Mouse (Mus musculus) myocyte (in vitro differentiated cells): ENCODE data around the gene Slc23a2. TPM values are rescaled to one million over a fixed set of nuclear protein-coding genes. Genes with fewer than 3 reads are reported as not detected.
A peak's percentile ranks its signal among the peaks of the same experiment; 100 is the strongest.

Source experiments
- H3K27me3 ChIP-seq: one replicate; pipeline ENCODE4 v1.6.1; 2011; ENCODE audit not compliant: control insufficient read depth, insufficient read depth, insufficient read length
- H3K36me3 ChIP-seq: one replicate; pipeline ENCODE4 v1.6.1; 2011; ENCODE audit not compliant: control insufficient read depth, insufficient read depth
- H3K4me2 ChIP-seq: one replicate; pipeline ENCODE4 v1.6.1; 2011; ENCODE audit warnings: low read depth, control low read depth
- H3K4me3 ChIP-seq: one replicate; pipeline ENCODE4 v1.5.1; 2011; ENCODE audit warnings: mild to moderate bottlenecking, control low read depth, moderate library complexity
- H3K79me2 ChIP-seq: one replicate; pipeline ENCODE4 v1.6.1; 2011; ENCODE audit not compliant: control insufficient read depth, insufficient read depth
- H3ac ChIP-seq: one replicate; pipeline ENCODE4 v1.6.1; 2011; ENCODE audit not compliant: control insufficient read depth, insufficient read length
- CEBPB ChIP-seq: IDR thresholded peaks from 2 replicates; pipeline ENCODE4 v1.6.1; 2011; ENCODE audit warnings: mild to moderate bottlenecking, moderate library complexity; ENCODE audit not compliant: poor library complexity, insufficient read depth, severe bottlenecking
- E2F4 ChIP-seq: IDR thresholded peaks from one replicate; pipeline ENCODE4 v1.6.1; 2011; ENCODE audit warnings: mild to moderate bottlenecking, control low read depth, moderate library complexity; ENCODE audit not compliant: insufficient read depth
- MAX ChIP-seq: IDR thresholded peaks from one replicate; pipeline ENCODE4 v1.6.1; 2011; ENCODE audit warnings: low read depth, mild to moderate bottlenecking, control low read depth
- MYOD1 ChIP-seq, 3 experiments: IDR thresholded peaks; one replicate each; pipeline ENCODE4 v1.6.1; 2011; ENCODE audit warnings: control low read depth in 2 of 3, low read depth in 2 of 3, mild to moderate bottlenecking in 2 of 3, moderate library complexity in 1 of 3; ENCODE audit not compliant: insufficient read length in 2 of 3, control insufficient read depth in 1 of 3
- MYOG ChIP-seq, 3 experiments: IDR thresholded peaks; one replicate each; pipeline ENCODE4 v1.6.1; 2011; ENCODE audit warnings: control low read depth in 2 of 3, low read depth in 2 of 3, mild to moderate bottlenecking in 2 of 3; ENCODE audit not compliant: insufficient read length in 2 of 3, control insufficient read depth in 1 of 3, insufficient read depth in 1 of 3
- POLR2A ChIP-seq: IDR thresholded peaks from one replicate; pipeline ENCODE4 v1.6.1; 2011; ENCODE audit warnings: low read depth, mild to moderate bottlenecking, control low read depth, moderate library complexity; ENCODE audit not compliant: insufficient read length
- POLR2AphosphoS2 ChIP-seq: IDR thresholded peaks from one replicate; pipeline ENCODE4 v1.6.1; 2011; ENCODE audit warnings: low read depth, control low read depth; ENCODE audit not compliant: insufficient read length
- REST ChIP-seq: IDR thresholded peaks from one replicate; pipeline ENCODE4 v1.6.1; 2011; ENCODE audit warnings: mild to moderate bottlenecking, control low read depth, moderate library complexity; ENCODE audit not compliant: insufficient read depth, insufficient read length
- SRF ChIP-seq: IDR thresholded peaks from one replicate; pipeline ENCODE4 v1.6.1; 2011; ENCODE audit warnings: low read depth; ENCODE audit not compliant: control insufficient read depth, insufficient read length
- TCF12 ChIP-seq: IDR thresholded peaks from one replicate; pipeline ENCODE4 v1.6.1; 2011; ENCODE audit warnings: mild to moderate bottlenecking, control low read depth; ENCODE audit not compliant: poor library complexity, insufficient read depth, severe bottlenecking
- TCF3 ChIP-seq: IDR thresholded peaks from one replicate; pipeline ENCODE4 v1.6.1; 2011; ENCODE audit warnings: low read depth, control low read depth; ENCODE audit not compliant: insufficient read length
- USF1 ChIP-seq: IDR thresholded peaks from one replicate; pipeline ENCODE4 v1.6.1; 2011; ENCODE audit warnings: low read depth, mild to moderate bottlenecking, control low read depth, moderate library complexity
- polyA plus RNA-seq: library from polyadenylated mRNA; unstranded; fragments of >200 nt; fragmentation: generic; extraction: Trizol; gene quantifications from one replicate; pipeline ENCODE4 v1.2.1, GENCODE M21; 2012; ENCODE audit warnings: missing spikeins

Gene Slc23a2
- 14.5 TPM for polyA plus RNA-seq

GRCm38 (mm10) chr2:132144971-132145691 lies at the start of gene Slc23a2:
Slc23a2 (minus strand) TSS chr2:132145108.
- Histone ChIP-seq H3K79me2 (peaks cover 44% of the 10 kb centered on the region), H3ac (peak within 1 kb of the TSS; percentile 91), H3K36me3 (no peaks in the 10 kb centered on the region), H3K4me2 (peak within 1 kb of the TSS; percentile 94), H3K4me3 (peak within 1 kb of the TSS; percentile 40), H3K27me3 (no peaks in the 10 kb centered on the region)
- no peak for TF ChIP-seq TCF12
- peak; percentile 86 for TF ChIP-seq POLR2A
- no peak for TF ChIP-seq TCF3
- no peak for TF ChIP-seq USF1
- TF ChIP-seq SRF, result no peak
- TF ChIP-seq E2F4, result no peak
- no peak for TF ChIP-seq REST
- TF ChIP-seq MYOD1 (IDR thresholded peaks at IDR 0.05; ENCODE audit: control insufficient read depth in 1 of 3, insufficient read length in 2 of 3, low read depth in 2 of 3), result peak in 1 of 3 experiments; percentile 8
- TF ChIP-seq MYOG (IDR thresholded peaks at IDR 0.05; ENCODE audit: control insufficient read depth in 1 of 3, insufficient read depth in 1 of 3, insufficient read length in 2 of 3, low read depth in 2 of 3), result peak in 1 of 3 experiments; percentile 5
- TF ChIP-seq MAX, result no peak
- TF ChIP-seq POLR2AphosphoS2, result peak; percentile 84
- no peak for TF ChIP-seq CEBPB

DNA sequence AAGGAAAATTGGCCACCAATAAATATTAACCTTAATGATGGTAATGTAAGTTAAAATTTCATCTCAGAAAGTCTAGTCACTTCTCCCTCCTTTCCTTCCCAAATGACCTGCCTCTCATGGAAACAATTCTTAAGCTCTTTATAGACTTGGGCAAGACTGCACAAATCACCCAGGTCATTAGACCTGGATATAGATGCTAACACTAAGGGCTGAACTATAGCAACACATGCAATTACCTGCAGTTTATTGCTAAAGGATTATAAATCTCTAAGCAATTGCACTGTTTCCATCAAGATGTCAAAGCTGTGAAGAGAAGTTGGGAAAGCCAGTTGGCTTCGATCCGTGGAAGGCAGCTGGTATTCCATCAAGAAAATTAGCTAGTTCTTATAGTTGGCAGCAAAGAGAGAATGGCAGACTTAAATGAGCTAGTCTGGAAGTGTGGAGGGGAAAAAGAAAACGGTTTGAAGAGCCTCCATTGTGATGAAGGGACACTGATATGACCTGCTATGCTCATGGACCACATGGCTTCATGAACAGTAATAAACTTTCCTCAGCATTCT lies 45.8 kb upstream of the Slc23a2 start:
- H3K79me2 ChIP-seq, result no peaks in the 10 kb centered on the region
- H3K36me3 ChIP-seq, result no peaks in the 10 kb centered on the region
- no peak overlapping the region for H3ac ChIP-seq
- no peak overlapping the region for H3K4me3 ChIP-seq
- no peak overlapping the region for H3K4me2 ChIP-seq
- H3K27me3 ChIP-seq, result no peaks in the 10 kb centered on the region
- TF ChIP-seq CEBPB, result no peak
- no peak for TF ChIP-seq E2F4
- TF ChIP-seq MYOD1 (IDR thresholded peaks at IDR 0.05; ENCODE audit: control insufficient read depth in 1 of 3, insufficient read length in 2 of 3, low read depth in 2 of 3), result no peak
- TF ChIP-seq MYOG (IDR thresholded peaks at IDR 0.05; ENCODE audit: control insufficient read depth in 1 of 3, insufficient read depth in 1 of 3, insufficient read length in 2 of 3, low read depth in 2 of 3), result no peak
- no peak for TF ChIP-seq POLR2A

- no peaks in the 10 kb centered on the region for H3K27me3 ChIP-seq
- no peak overlapping the region for H3K4me3 ChIP-seq
- no peaks in the 10 kb centered on the region for H3K79me2 ChIP-seq
- H3K36me3 ChIP-seq, result no peaks in the 10 kb centered on the region
- peak overlapping the region; percentile 12 for H3K4me2 ChIP-seq
- TF ChIP-seq MYOD1 (IDR thresholded peaks at IDR 0.05; ENCODE audit: control insufficient read depth in 1 of 3, insufficient read length in 2 of 3, low read depth in 2 of 3) (peak in 1 of 3 experiments; percentile 11), SRF (no peak), TCF3 (no peak)
- H3ac ChIP-seq, result no peak overlapping the region
Measured at GRCm38 (mm10) chr2:132183874-132184273, 39.0 kb upstream of the Slc23a2 start.

DNA sequence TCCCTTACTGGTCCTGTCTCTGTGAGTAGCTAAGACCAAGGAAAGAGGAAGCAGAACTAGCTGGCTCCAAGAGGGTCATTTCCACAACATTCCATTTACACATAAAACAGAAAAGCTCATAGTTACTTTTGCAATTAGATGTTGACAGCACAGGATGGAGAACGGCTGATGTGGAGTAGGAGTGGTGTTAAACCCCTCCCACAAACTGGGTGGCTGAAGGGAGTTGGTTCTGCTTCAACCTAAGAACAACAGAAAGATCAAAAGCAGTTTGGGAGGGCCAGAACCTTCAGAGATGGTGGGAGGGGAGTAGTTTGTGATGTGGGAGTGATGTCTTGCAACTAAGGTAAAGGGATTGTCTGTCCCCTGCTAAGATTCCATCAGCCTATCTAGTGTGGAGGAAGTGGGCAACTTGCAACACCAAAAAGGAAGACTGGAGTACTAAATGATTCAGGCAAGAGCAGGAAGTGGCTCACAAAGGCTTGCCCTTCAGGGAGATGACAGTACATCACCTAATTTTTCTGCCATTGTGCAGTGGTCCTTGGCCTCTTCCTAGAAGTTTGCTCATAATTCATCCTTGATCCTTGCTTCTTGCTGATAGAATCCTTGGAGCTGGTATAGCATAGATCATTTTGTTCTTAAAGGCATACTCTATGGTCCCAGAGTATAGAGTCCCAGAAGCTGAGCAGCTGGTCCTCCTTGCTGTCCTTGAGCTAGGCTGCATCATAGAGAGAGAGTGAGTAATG lies 35.7 kb upstream of the Slc23a2 start:
- H3K4me2 ChIP-seq, result no peak overlapping the region
- no peak for TF ChIP-seq CEBPB
- no peak for TF ChIP-seq MAX
- H3K27me3 ChIP-seq, result no peaks in the 10 kb centered on the region
- no peak overlapping the region for H3K4me3 ChIP-seq
- no peak overlapping the region for H3ac ChIP-seq
- no peaks in the 10 kb centered on the region for H3K79me2 ChIP-seq
- H3K36me3 ChIP-seq, result no peaks in the 10 kb centered on the region

DNA sequence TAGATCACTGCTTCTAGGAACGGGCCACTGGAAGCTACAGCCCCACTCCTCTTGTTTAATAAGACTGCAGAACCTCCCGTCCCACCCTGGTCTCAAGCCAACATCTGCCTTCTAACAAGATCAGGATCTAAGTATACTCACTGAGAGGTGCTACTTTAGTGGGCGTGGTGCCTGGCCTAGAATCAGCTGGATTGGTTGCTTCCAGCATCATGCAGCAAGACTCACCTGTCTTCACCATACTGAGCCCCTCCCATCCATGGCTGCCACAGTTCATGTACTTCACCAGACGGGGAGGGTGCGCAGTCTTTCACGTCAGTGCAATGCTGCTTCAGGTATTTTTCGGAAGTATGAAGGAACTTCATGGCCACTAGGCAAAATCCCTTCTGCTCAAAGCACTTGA lies 34.5 kb upstream of the Slc23a2 start:
- no peaks in the 10 kb centered on the region for H3K27me3 ChIP-seq
- H3K36me3 ChIP-seq, result no peaks in the 10 kb centered on the region
- H3K4me3 ChIP-seq, result no peak overlapping the region
- no peak overlapping the region for H3ac ChIP-seq
- no peak for TF ChIP-seq USF1
- no peak for TF ChIP-seq REST
- TF ChIP-seq SRF, result no peak
- no peak for TF ChIP-seq TCF12
- no peak for TF ChIP-seq MAX
- no peak for TF ChIP-seq POLR2AphosphoS2
- no peak for TF ChIP-seq CEBPB
- TF ChIP-seq MYOG (IDR thresholded peaks at IDR 0.05; ENCODE audit: control insufficient read depth in 1 of 3, insufficient read depth in 1 of 3, insufficient read length in 2 of 3, low read depth in 2 of 3), result no peak
- no peak for TF ChIP-seq POLR2A
- TF ChIP-seq E2F4, result no peak
- no peak for TF ChIP-seq MYOD1 (IDR thresholded peaks at IDR 0.05; ENCODE audit: control insufficient read depth in 1 of 3, insufficient read length in 2 of 3, low read depth in 2 of 3)
- no peak for TF ChIP-seq TCF3
- no peaks in the 10 kb centered on the region for H3K79me2 ChIP-seq
- H3K4me2 ChIP-seq, result no peak overlapping the region
